Mouse (Mus musculus) ES-E14 (cell line): ENCODE data around the gene Cxcl16. TPM values are rescaled to one million over a fixed set of nuclear protein-coding genes. Genes with fewer than 3 reads are reported as not detected.

ENCODE experiments used
- DNase-seq: peaks from one replicate; pipeline ENCODE4 v3.0.0-alpha.2; 2013; ENCODE audit warnings: low read depth, low spot score
- H3K27ac ChIP-seq: 2 replicates; pipeline ENCODE4 v1.5.1; 2012; ENCODE audit warnings: low read depth, mild to moderate bottlenecking, low read length, moderate library complexity, mixed read lengths; ENCODE audit not compliant: poor library complexity, insufficient read depth, severe bottlenecking
- H3K36me3 ChIP-seq: 2 replicates; pipeline ENCODE4 v1.6.1; 2012; ENCODE audit warnings: mild to moderate bottlenecking, low read length, moderate library complexity, mixed read lengths; ENCODE audit not compliant: control insufficient read depth, poor library complexity, insufficient read depth, severe bottlenecking
- H3K4me1 ChIP-seq, 2 experiments: fragments of 150-350 bp in 1 of 2; sonication (generic) in 1 of 2; 2 replicates each; pipeline ENCODE4 v1.6.1; 2012; ENCODE audit warnings: low read length in 2 of 2, mild to moderate bottlenecking in 1 of 2, mixed read lengths in 1 of 2; ENCODE audit not compliant: control insufficient read depth in 2 of 2, insufficient read depth in 2 of 2, poor library complexity in 1 of 2
- H3K4me3 ChIP-seq, 2 experiments: fragments of 150-350 bp in 1 of 2; sonication (generic) in 1 of 2; 2 replicates each; pipeline ENCODE4 v1.5.1; 2012; ENCODE audit warnings: low read length in 2 of 2, low read depth in 1 of 2, mild to moderate bottlenecking in 1 of 2, mixed read lengths in 1 of 2; ENCODE audit not compliant: insufficient read depth in 1 of 2, poor library complexity in 1 of 2, severe bottlenecking in 1 of 2
- H3K9ac ChIP-seq: 2 replicates; pipeline ENCODE4 v1.6.1; 2012; ENCODE audit warnings: low read depth, mild to moderate bottlenecking, low read length, mixed read lengths; ENCODE audit not compliant: poor library complexity, insufficient read depth, severe bottlenecking
- H3K9me3 ChIP-seq: fragments of 150-350 bp; sonication (generic); 2 replicates; pipeline ENCODE4 v1.6.1; 2012; ENCODE audit warnings: low read depth, mild to moderate bottlenecking, low read length; ENCODE audit not compliant: control insufficient read depth, insufficient read depth
- CHD2 ChIP-seq: IDR thresholded peaks from 2 replicates; pipeline ENCODE4 v1.6.1; 2014; ENCODE audit warnings: mild to moderate bottlenecking, low read depth, low read length, inconsistent platforms
- HCFC1 ChIP-seq: IDR thresholded peaks from 2 replicates; pipeline ENCODE4 v1.6.1; 2012; ENCODE audit warnings: low read length, inconsistent platforms, borderline replicate concordance; ENCODE audit not compliant: insufficient read depth
- MAFK ChIP-seq: IDR thresholded peaks from 2 replicates; pipeline ENCODE4 v1.6.1; 2014; ENCODE audit warnings: mild to moderate bottlenecking, low read depth, low read length, inconsistent platforms; ENCODE audit not compliant: insufficient read depth
- ZC3H11A ChIP-seq: IDR thresholded peaks from 2 replicates; pipeline ENCODE4 v1.6.1; 2012; ENCODE audit warnings: low read depth, mild to moderate bottlenecking, inconsistent platforms, low read length, borderline replicate concordance
- ZNF384 ChIP-seq: IDR thresholded peaks from 2 replicates; pipeline ENCODE4 v1.6.1; 2012; ENCODE audit warnings: low read depth, low read length, inconsistent platforms
- in situ Hi-C, 2 experiments: fragments of 600-800 bp; cut with MboI; formaldehyde crosslinking; loops; one replicate each; pipeline ENCODE4 v1.15.1; 2025; ENCODE audit warnings: low sequenced_read_pairs in 2 of 2, inconsistent platforms in 1 of 2; ENCODE audit not compliant: unreplicated experiment in 2 of 2
- total RNA-seq: library from RNA; depleted of rRNA; stranded (reverse); fragments of 300-350 nt; gene quantifications from 2 replicates; pipeline ENCODE4 v1.2.3, GENCODE M21; 2012

The Cxcl16 gene
- total RNA-seq, 1 experiment: 2.9 TPM

GRCm38 (mm10) chr11:70472716-70473115 is 12.9 kb upstream of the Cxcl16 start:
- in situ Hi-C loops: no loop called here
- no peak for TF ChIP-seq HCFC1
- no peak for TF ChIP-seq ZNF384
- no peak for TF ChIP-seq ZC3H11A
- no peak for TF ChIP-seq MAFK
- TF ChIP-seq CHD2: no peak
- Histone ChIP-seq H3K4me1 (peaks cover 0 to 1% of the 10 kb centered on the region in 2 experiments; a peak in 1 of 4 replicates), H3K27ac (no peak overlapping the region), H3K4me3 (no peak overlapping the region), H3K9me3 (no peaks in the 10 kb centered on the region), H3K36me3 (no peaks in the 10 kb centered on the region), H3K9ac (no peak overlapping the region)
- DNase-seq: no peak

- Histone ChIP-seq H3K27ac (no peak overlapping the region), H3K4me3 (no peak overlapping the region), H3K9me3 (no peaks in the 10 kb centered on the region), H3K4me1 (peaks cover 0 to 1% of the 10 kb centered on the region in 2 experiments; a peak in 1 of 4 replicates), H3K36me3 (no peaks in the 10 kb centered on the region), H3K9ac (no peak overlapping the region)
- no peak for DNase-seq
- in situ Hi-C loops: no loop called here
- no peak for TF ChIP-seq CHD2
- TF ChIP-seq ZC3H11A: no peak
- TF ChIP-seq HCFC1: no peak
- TF ChIP-seq ZNF384: no peak
- no peak for TF ChIP-seq MAFK
These were observed 10.0 kb upstream of the Cxcl16 start for GRCm38 (mm10) chr11:70469764-70470163.

DNA sequence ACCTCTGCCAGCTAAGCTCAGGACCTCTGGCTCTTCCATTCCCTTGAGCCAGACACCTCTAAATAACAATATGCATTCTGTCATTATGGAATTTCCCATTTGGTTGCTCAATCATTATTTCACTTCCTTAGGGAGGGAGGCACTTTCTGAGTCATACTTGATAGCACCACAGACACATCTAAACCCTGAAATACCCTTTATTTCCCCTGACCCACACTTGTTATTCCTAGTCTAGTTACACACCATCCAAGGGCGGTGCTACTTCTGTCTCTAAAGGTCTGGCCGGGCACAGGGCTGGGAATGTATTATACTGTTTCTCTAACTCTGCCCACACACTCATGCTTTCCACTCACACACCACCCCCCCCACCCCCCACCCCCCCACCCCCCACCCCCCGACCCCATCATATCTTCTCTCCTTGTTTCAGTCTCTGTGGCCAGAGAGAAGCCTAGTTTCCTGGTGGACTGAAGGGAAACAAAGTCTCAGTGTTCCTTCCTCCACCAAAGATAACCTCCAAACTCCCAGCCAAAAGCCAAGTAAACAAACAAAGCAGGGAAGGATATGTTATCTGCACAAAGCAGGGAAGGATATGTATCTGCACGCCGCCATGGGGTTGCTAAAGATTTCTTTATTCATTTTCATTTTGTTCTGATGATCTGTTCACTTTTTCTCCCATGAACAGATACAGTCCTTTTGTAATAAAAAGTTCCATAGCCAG is 8.3 kb upstream of the Cxcl16 start:
- H3K27ac ChIP-seq: no peak overlapping the region
- DNase-seq: no peak
- in situ Hi-C loops: no loop called here
- TF ChIP-seq CHD2 (no peak), MAFK (no peak), ZNF384 (no peak), ZC3H11A (no peak), HCFC1 (no peak)
- no peaks in the 10 kb centered on the region for H3K9me3 ChIP-seq
- no peak overlapping the region for H3K9ac ChIP-seq
- H3K36me3 ChIP-seq: no peaks in the 10 kb centered on the region
- H3K4me3 ChIP-seq: no peak overlapping the region
- peaks cover 0 to 3% of the 10 kb centered on the region in 2 experiments; a peak in 1 of 4 replicates for H3K4me1 ChIP-seq

- Histone ChIP-seq H3K27ac (no peak overlapping the region), H3K4me1 (peaks cover 0 to 3% of the 10 kb centered on the region in 2 experiments; a peak in 1 of 4 replicates), H3K9ac (peak overlapping the region; percentile 61; the same call in 1 of the 2 replicates), H3K4me3 (peak overlapping the region; percentile 62 to 63), H3K9me3 (no peaks in the 10 kb centered on the region), H3K36me3 (no peaks in the 10 kb centered on the region)
- in situ Hi-C loops: no loop called here
- no peak for DNase-seq
- TF ChIP-seq ZC3H11A (no peak), MAFK (no peak), ZNF384 (no peak), CHD2 (no peak), HCFC1 (no peak)
These were observed 6.0 kb upstream of the Cxcl16 start for GRCm38 (mm10) chr11:70465824-70466223.
